Mouse (Mus musculus): ENCODE data around the gene Myo19. TPM values are rescaled to one million over a fixed set of nuclear protein-coding genes. Genes with fewer than 3 reads are reported as not detected.
A peak's percentile ranks its signal among the peaks of the same experiment; 100 is the strongest.

The Myo19 gene
- polyA plus RNA-seq, 1 experiment from 2014 or later, result 10.0 TPM

GRCm38 (mm10) chr11:84945841-84946240 lies 65.9 kb downstream of the Myo19 start:
- 60% methylated on average over 3 of the region's 3 CpGs for WGBS
- no peak for ATAC-seq (replicated peaks; ENCODE audit: low FRiP score, low TSS enrichment, low read depth)

GRCm38 (mm10) chr11:84947206-84947605 lies 67.3 kb downstream of the Myo19 start:
- Histone ChIP-seq H3K9ac (ENCODE audit: low read length) (no peak overlapping the region), H3K36me3 (ENCODE audit: control insufficient read depth, insufficient read depth, low read length) (no peaks in the 10 kb centered on the region), H3K9me3 (ENCODE audit: control insufficient read depth, low read length) (no peaks in the 10 kb centered on the region), H3K27ac (ENCODE audit: low read depth) (no peak overlapping the region), H3K4me2 (ENCODE audit: low read length) (no peak overlapping the region), H3K4me3 (ENCODE audit: low read depth, low read length) (no peak overlapping the region), H3K4me1 (replicated peaks; ENCODE audit: control insufficient read depth, insufficient read depth, low read length) (no peaks in the 10 kb centered on the region), H3K27me3 (replicated peaks; ENCODE audit: control insufficient read depth, insufficient read depth, low read length) (peaks cover 8% of the 10 kb centered on the region)
- 69% methylated on average over 6 of the region's 6 CpGs for WGBS
- DNase-seq (ENCODE audit: low spot score) (no peak), ATAC-seq (replicated peaks; ENCODE audit: low FRiP score, low TSS enrichment, low read depth) (no peak)

More at GRCm38 (mm10) chr11:84945841-84946240, 65.9 kb downstream of the Myo19 start:
- Histone ChIP-seq H3K27ac (ENCODE audit: low read depth) (no peak overlapping the region), H3K4me1 (replicated peaks; ENCODE audit: control insufficient read depth, insufficient read depth, low read length) (no peaks in the 10 kb centered on the region), H3K27me3 (replicated peaks; ENCODE audit: control insufficient read depth, insufficient read depth, low read length) (peaks cover 8% of the 10 kb centered on the region), H3K4me3 (ENCODE audit: low read depth, low read length) (no peak overlapping the region), H3K4me2 (ENCODE audit: low read length) (no peak overlapping the region), H3K9ac (ENCODE audit: low read length) (no peak overlapping the region), H3K9me3 (ENCODE audit: control insufficient read depth, low read length) (no peaks in the 10 kb centered on the region), H3K36me3 (ENCODE audit: control insufficient read depth, insufficient read depth, low read length) (no peaks in the 10 kb centered on the region)
- no peak for DNase-seq (ENCODE audit: low spot score)

GRCm38 (mm10) chr11:84948114-84948513 lies 68.2 kb downstream of the Myo19 start:
- H3K36me3 ChIP-seq (ENCODE audit: control insufficient read depth, insufficient read depth, low read length), result no peaks in the 10 kb centered on the region
- DNase-seq (ENCODE audit: low spot score) (no peak), ATAC-seq (replicated peaks; ENCODE audit: low FRiP score, low TSS enrichment, low read depth) (no peak)
- no peak overlapping the region for H3K4me2 ChIP-seq (ENCODE audit: low read length)
- 52% methylated on average over 3 of the region's 3 CpGs for WGBS
- H3K9me3 ChIP-seq (ENCODE audit: control insufficient read depth, low read length), result no peaks in the 10 kb centered on the region
- no peaks in the 10 kb centered on the region for H3K4me1 ChIP-seq (replicated peaks; ENCODE audit: control insufficient read depth, insufficient read depth, low read length)
- no peak overlapping the region for H3K9ac ChIP-seq (ENCODE audit: low read length)
- H3K27me3 ChIP-seq (replicated peaks; ENCODE audit: control insufficient read depth, insufficient read depth, low read length), result peaks cover 8% of the 10 kb centered on the region
- H3K27ac ChIP-seq (ENCODE audit: low read depth), result no peak overlapping the region
- no peak overlapping the region for H3K4me3 ChIP-seq (ENCODE audit: low read depth, low read length)

GRCm38 (mm10) chr11:84948526-84948925 lies 68.6 kb downstream of the Myo19 start:
- 50% methylated on average over 3 of the region's 3 CpGs for WGBS
- no peaks in the 10 kb centered on the region for H3K4me1 ChIP-seq (replicated peaks; ENCODE audit: control insufficient read depth, insufficient read depth, low read length)

GRCm38 (mm10) chr11:84952611-84953010 lies 72.7 kb downstream of the Myo19 start:
- 0 out of 2 replicates have a peak, but pooled peaks cover 2% of the 10 kb centered on the region for H3K4me1 ChIP-seq (replicated peaks; ENCODE audit: control insufficient read depth, insufficient read depth, low read length)
- DNase-seq (ENCODE audit: low spot score) (no peak), ATAC-seq (replicated peaks; ENCODE audit: low FRiP score, low TSS enrichment, low read depth) (no peak)
- peaks cover 20% of the 10 kb centered on the region for H3K27me3 ChIP-seq (replicated peaks; ENCODE audit: control insufficient read depth, insufficient read depth, low read length)
- H3K9me3 ChIP-seq (ENCODE audit: control insufficient read depth, low read length), result no peaks in the 10 kb centered on the region
- H3K4me2 ChIP-seq (ENCODE audit: low read length), result no peak overlapping the region
- WGBS, result 29% methylated on average over 2 of the region's 2 CpGs
- no peak overlapping the region for H3K4me3 ChIP-seq (ENCODE audit: low read depth, low read length)
- H3K27ac ChIP-seq (ENCODE audit: low read depth), result no peak overlapping the region
- no peaks in the 10 kb centered on the region for H3K36me3 ChIP-seq (ENCODE audit: control insufficient read depth, insufficient read depth, low read length)
- H3K9ac ChIP-seq (ENCODE audit: low read length), result no peak overlapping the region

More at GRCm38 (mm10) chr11:84948526-84948925, 68.6 kb downstream of the Myo19 start:
- Histone ChIP-seq H3K9ac (ENCODE audit: low read length) (no peak overlapping the region), H3K4me3 (ENCODE audit: low read depth, low read length) (no peak overlapping the region), H3K27ac (ENCODE audit: low read depth) (no peak overlapping the region), H3K36me3 (ENCODE audit: control insufficient read depth, insufficient read depth, low read length) (no peaks in the 10 kb centered on the region), H3K9me3 (ENCODE audit: control insufficient read depth, low read length) (no peaks in the 10 kb centered on the region), H3K27me3 (replicated peaks; ENCODE audit: control insufficient read depth, insufficient read depth, low read length) (peaks cover 8% of the 10 kb centered on the region), H3K4me2 (ENCODE audit: low read length) (no peak overlapping the region)
- no peak for DNase-seq (ENCODE audit: low spot score)
- ATAC-seq (replicated peaks; ENCODE audit: low FRiP score, low TSS enrichment, low read depth), result no peak

DNA sequence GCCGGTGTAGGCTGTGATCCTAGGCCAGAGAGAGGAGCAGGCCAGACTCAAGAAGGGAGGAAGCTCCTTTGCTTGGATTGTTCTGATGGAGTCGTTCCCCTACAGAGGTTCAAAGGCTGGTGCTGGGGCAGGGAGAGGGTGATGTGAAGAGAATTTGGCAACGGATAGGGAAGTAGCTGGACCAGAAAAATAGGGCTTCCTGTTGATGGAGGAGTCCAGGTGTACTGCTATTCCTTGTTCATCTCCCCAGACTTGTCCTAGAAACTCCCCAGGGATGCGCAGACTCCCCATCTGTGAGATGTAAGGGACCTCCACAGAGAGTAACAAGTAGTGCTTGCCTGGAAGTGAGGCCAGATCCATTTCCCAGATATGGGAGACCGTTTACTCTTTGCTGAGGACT lies 76.5 kb downstream of the Myo19 start:
- 26% methylated on average over 5 of the region's 5 CpGs for WGBS
- no peak overlapping the region for H3K27ac ChIP-seq (ENCODE audit: low read depth)
- H3K9ac ChIP-seq (ENCODE audit: low read length), result no peak overlapping the region
- no peak overlapping the region for H3K4me2 ChIP-seq (ENCODE audit: low read length)
- peaks cover 41% of the 10 kb centered on the region for H3K27me3 ChIP-seq (replicated peaks; ENCODE audit: control insufficient read depth, insufficient read depth, low read length)
- no peak for ATAC-seq (replicated peaks; ENCODE audit: low FRiP score, low TSS enrichment, low read depth)
- peaks cover 11% of the 10 kb centered on the region; the same call in 1 of the 2 replicates for H3K4me1 ChIP-seq (replicated peaks; ENCODE audit: control insufficient read depth, insufficient read depth, low read length)
- H3K9me3 ChIP-seq (ENCODE audit: control insufficient read depth, low read length), result no peaks in the 10 kb centered on the region
- no peaks in the 10 kb centered on the region for H3K36me3 ChIP-seq (ENCODE audit: control insufficient read depth, insufficient read depth, low read length)
- H3K4me3 ChIP-seq (ENCODE audit: low read depth, low read length), result no peak overlapping the region
- no peak for DNase-seq (ENCODE audit: low spot score)

GRCm38 (mm10) chr11:84957171-84957570 lies 77.2 kb downstream of the Myo19 start:
- Histone ChIP-seq H3K9me3 (ENCODE audit: control insufficient read depth, low read length) (no peaks in the 10 kb centered on the region), H3K36me3 (ENCODE audit: control insufficient read depth, insufficient read depth, low read length) (no peaks in the 10 kb centered on the region), H3K9ac (ENCODE audit: low read length) (no peak overlapping the region), H3K4me2 (ENCODE audit: low read length) (peak overlapping the region; percentile 42; the same call in 1 of the 2 replicates), H3K27me3 (replicated peaks; ENCODE audit: control insufficient read depth, insufficient read depth, low read length) (peaks cover 41% of the 10 kb centered on the region), H3K4me1 (replicated peaks; ENCODE audit: control insufficient read depth, insufficient read depth, low read length) (peaks cover 11% of the 10 kb centered on the region; the same call in 1 of the 2 replicates), H3K27ac (ENCODE audit: low read depth) (no peak overlapping the region), H3K4me3 (ENCODE audit: low read depth, low read length) (peak overlapping the region; percentile 22; the same call in 1 of the 2 replicates)
- ATAC-seq (replicated peaks; ENCODE audit: low FRiP score, low TSS enrichment, low read depth) (no peak), DNase-seq (ENCODE audit: low spot score) (no peak)
- WGBS, result 8% methylated on average over 15 of the region's 15 CpGs

DNA sequence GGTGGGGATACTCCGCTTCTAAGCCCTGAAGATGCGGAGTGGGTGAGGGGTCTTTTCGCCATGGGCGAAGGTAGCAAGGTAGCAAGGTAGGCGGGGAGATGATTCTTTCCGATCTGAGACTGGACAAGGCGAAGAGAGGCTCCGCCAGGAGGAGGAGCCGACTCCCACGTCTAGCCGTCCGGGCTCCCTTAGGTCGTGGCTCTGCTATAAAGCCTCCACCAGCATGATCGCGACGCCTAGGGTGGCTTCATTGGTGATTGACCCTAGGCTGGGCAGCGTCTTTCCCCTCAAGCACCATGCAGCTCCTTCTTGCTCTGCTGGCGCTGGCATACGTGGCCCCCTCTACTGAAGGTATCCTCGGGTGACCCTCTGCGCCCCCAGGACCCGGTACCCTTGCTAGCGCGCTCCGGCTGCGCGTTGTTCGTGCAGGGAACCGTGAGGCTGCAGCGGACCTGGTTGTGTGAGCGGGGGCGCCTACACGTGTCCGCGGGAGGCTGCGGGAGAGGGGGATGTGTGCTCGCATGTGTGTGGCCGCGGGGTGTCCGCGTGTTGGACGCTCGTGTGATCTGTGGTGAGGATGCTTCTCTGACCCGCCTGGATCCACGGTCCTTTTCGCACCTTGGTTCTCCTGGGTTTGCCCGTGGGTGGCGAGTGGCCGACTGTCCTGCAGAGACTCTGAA lies 77.8 kb downstream of the Myo19 start, which contains the start of gene Car4:
Gene Car4, plus strand, starts transcription at position 196 of the 680 bp plus-strand sequence.
- ATAC-seq (replicated peaks; ENCODE audit: low FRiP score, low TSS enrichment, low read depth) (no peak), DNase-seq (ENCODE audit: low spot score) (no peak)
- Histone ChIP-seq H3K4me2 (ENCODE audit: low read length) (peak within 1 kb of the TSS; percentile 42), H3K4me3 (ENCODE audit: low read depth, low read length) (peak within 1 kb of the TSS; percentile 22), H3K9me3 (ENCODE audit: control insufficient read depth, low read length) (no peaks in the 10 kb centered on the region), H3K36me3 (ENCODE audit: control insufficient read depth, insufficient read depth, low read length) (no peaks in the 10 kb centered on the region), H3K9ac (ENCODE audit: low read length) (no peak within 1 kb of the TSS), H3K4me1 (replicated peaks; ENCODE audit: control insufficient read depth, insufficient read depth, low read length) (peaks cover 11% of the 10 kb centered on the region; the same call in 1 of the 2 replicates), H3K27ac (ENCODE audit: low read depth) (no peak within 1 kb of the TSS), H3K27me3 (replicated peaks; ENCODE audit: control insufficient read depth, insufficient read depth, low read length) (peaks cover 41% of the 10 kb centered on the region)
- WGBS, result under 1% methylated on average over 49 of the region's 49 CpGs

DNA sequence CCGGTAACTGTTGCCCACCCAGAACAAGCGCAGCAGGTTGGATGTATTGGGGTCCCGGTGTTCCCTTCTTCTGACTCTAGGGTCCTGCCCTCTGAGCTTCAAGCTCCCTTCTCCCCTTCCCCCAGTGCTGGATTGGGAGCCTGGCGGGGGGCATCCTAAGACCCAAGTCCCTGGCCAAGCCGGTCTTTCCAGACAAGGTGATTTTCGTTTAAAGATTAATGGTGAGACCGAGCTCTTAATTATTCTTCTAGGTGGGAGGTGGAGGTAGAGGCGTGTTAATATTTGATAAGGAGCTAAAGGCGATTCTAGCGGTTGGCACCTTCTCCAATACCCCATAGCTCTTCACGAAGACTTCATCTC lies 78.3 kb downstream of the Myo19 start:
- no peak overlapping the region for H3K9ac ChIP-seq (ENCODE audit: low read length)

More for the DNA sequence above, 78.3 kb downstream of the Myo19 start:
- DNase-seq (ENCODE audit: low spot score), result no peak
- ATAC-seq (replicated peaks; ENCODE audit: low FRiP score, low TSS enrichment, low read depth), result no peak
- H3K4me2 ChIP-seq (ENCODE audit: low read length), result peak overlapping the region; percentile 42
- H3K4me3 ChIP-seq (ENCODE audit: low read depth, low read length), result peak overlapping the region; percentile 22; the same call in 1 of the 2 replicates
- 4% methylated on average over 11 of the region's 11 CpGs for WGBS
- H3K27ac ChIP-seq (ENCODE audit: low read depth), result no peak overlapping the region
- no peaks in the 10 kb centered on the region for H3K9me3 ChIP-seq (ENCODE audit: control insufficient read depth, low read length)
- peaks cover 11% of the 10 kb centered on the region; the same call in 1 of the 2 replicates for H3K4me1 ChIP-seq (replicated peaks; ENCODE audit: control insufficient read depth, insufficient read depth, low read length)
- no peaks in the 10 kb centered on the region for H3K36me3 ChIP-seq (ENCODE audit: control insufficient read depth, insufficient read depth, low read length)
- H3K27me3 ChIP-seq (replicated peaks; ENCODE audit: control insufficient read depth, insufficient read depth, low read length), result peaks cover 41% of the 10 kb centered on the region
